Mouse (Mus musculus) v-Abl transformed pro-B cells (cell line): Measurements from ENCODE around the gene Faxc.

ENCODE experiments used
- in situ Hi-C, 2 experiments: fragments of 400-800 bp; cut with MboI; formaldehyde crosslinking; loops; one replicate each; pipeline ENCODE4 v1.15.1; 2025; ENCODE audit not compliant: unreplicated experiment in 2 of 2

Faxc gene

GRCm38 (mm10) chr4:22017656-22018379 is 86.7 kb downstream of the Faxc start:
- in situ Hi-C loops = no loop called here

DNA sequence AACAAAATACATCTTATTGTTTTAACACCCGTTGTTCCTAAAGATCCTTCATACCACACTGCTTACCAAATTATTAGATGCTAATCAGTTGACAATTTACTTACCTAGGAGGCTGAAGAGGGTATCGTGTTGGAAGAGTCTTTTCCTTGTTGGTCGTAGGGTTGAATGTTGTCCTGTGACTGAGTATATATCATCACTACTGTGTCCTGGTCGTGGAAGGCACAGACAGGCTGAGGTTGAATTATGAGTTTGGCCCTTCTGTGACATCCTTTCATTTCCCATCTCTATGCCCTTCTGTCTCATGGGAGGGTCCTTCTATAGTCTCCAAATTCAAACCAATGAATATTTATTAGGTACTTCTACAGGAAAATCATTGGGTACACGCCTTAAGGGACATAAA is 87.3 kb downstream of the Faxc start:
- in situ Hi-C loops = no loop called here

- in situ Hi-C loops = loop anchor here in 1 of 2 experiments (10.0 kb wide), 1 partner anchor 375 kb away; no protein-coding TSS in a partner anchor
These were observed 98.8 kb downstream of the Faxc start for GRCm38 (mm10) chr4:22029951-22030350.
